Mouse (Mus musculus) testis, adult 2 months (tissue): Measurements from ENCODE around the gene Ntn5. TPM values are rescaled to one million over a fixed set of nuclear protein-coding genes. Genes with fewer than 3 reads are reported as not detected.

Experiments used
- H3K27ac ChIP-seq: fragments of 200-500 bp; 2 replicates; pipeline ENCODE4 v1.5.1; 2012; ENCODE audit warnings: low read depth, low read length; ENCODE audit not compliant: control insufficient read depth, insufficient read depth
- H3K27me3 ChIP-seq: fragments of 200-500 bp; 2 replicates; pipeline ENCODE4 v1.6.1; 2012; ENCODE audit warnings: mild to moderate bottlenecking, low read length, moderate library complexity; ENCODE audit not compliant: control insufficient read depth, insufficient read depth
- H3K36me3 ChIP-seq: fragments of 200-500 bp; 2 replicates; pipeline ENCODE4 v1.6.1; 2012; ENCODE audit warnings: mild to moderate bottlenecking, low read length; ENCODE audit not compliant: control insufficient read depth, insufficient read depth
- H3K4me1 ChIP-seq: fragments of 200-500 bp; 2 replicates; pipeline ENCODE4 v1.6.1; 2012; ENCODE audit warnings: low read length; ENCODE audit not compliant: control insufficient read depth, insufficient read depth
- H3K4me3 ChIP-seq: fragments of 200-500 bp; 2 replicates; pipeline ENCODE4 v1.5.1; 2012; ENCODE audit warnings: low read depth, mild to moderate bottlenecking, low read length, moderate library complexity, mixed read lengths; ENCODE audit not compliant: control insufficient read depth
- CTCF ChIP-seq: fragments of 200-500 bp; IDR thresholded peaks from 2 replicates; pipeline ENCODE4 v1.5.1; 2012; ENCODE audit warnings: low read depth, mild to moderate bottlenecking, inconsistent platforms, low read length, moderate library complexity; ENCODE audit not compliant: control insufficient read depth, insufficient read depth, insufficient replicate concordance
- POLR2A ChIP-seq: fragments of 200-500 bp; IDR thresholded peaks from 2 replicates; pipeline ENCODE4 v1.6.1; 2012; ENCODE audit warnings: low read depth, mild to moderate bottlenecking, inconsistent platforms, low read length, moderate library complexity; ENCODE audit not compliant: control insufficient read depth
- polyA plus RNA-seq: library from polyadenylated mRNA; depleted of rRNA; stranded (reverse); fragments of >200 nt; gene quantifications from 2 replicates; pipeline ENCODE4 v1.2.3, GENCODE M21; 2012

The Ntn5 gene
- polyA plus RNA-seq, 1 experiment = 6.5 TPM

GRCm38 (mm10) chr7:45711316-45712021 lies 27.6 kb downstream of the Ntn5 start:
- H3K36me3 ChIP-seq = peaks cover 4% of the 10 kb centered on the region
- peak overlapping the region; percentile 26; the same call in 1 of the 2 replicates for H3K27ac ChIP-seq
- TF ChIP-seq CTCF = no peak
- TF ChIP-seq POLR2A = no peak
- H3K4me3 ChIP-seq = no peak overlapping the region; the same call in 1 of the 2 replicates
- no peaks in the 10 kb centered on the region for H3K27me3 ChIP-seq
- peaks cover 47% of the 10 kb centered on the region for H3K4me1 ChIP-seq

GRCm38 (mm10) chr7:45712022-45712757 lies 28.4 kb downstream of the Ntn5 start:
- peaks cover 42% of the 10 kb centered on the region for H3K4me1 ChIP-seq
- peak overlapping the region; percentile 14; the same call in 1 of the 2 replicates for H3K4me3 ChIP-seq
- H3K36me3 ChIP-seq = peaks cover 4% of the 10 kb centered on the region

GRCm38 (mm10) chr7:45713396-45713795 lies 29.6 kb downstream of the Ntn5 start:
- H3K4me1 ChIP-seq = peaks cover 31% of the 10 kb centered on the region
- TF ChIP-seq POLR2A = no peak
- TF ChIP-seq CTCF = no peak
- no peak overlapping the region for H3K4me3 ChIP-seq
- H3K36me3 ChIP-seq = peaks cover 4% of the 10 kb centered on the region
- no peaks in the 10 kb centered on the region for H3K27me3 ChIP-seq
- H3K27ac ChIP-seq = peak overlapping the region; percentile 19; the same call in 1 of the 2 replicates

More at GRCm38 (mm10) chr7:45712022-45712757, 28.4 kb downstream of the Ntn5 start:
- Histone ChIP-seq H3K27me3 (no peaks in the 10 kb centered on the region), H3K27ac (peak overlapping the region; percentile 47)
- TF ChIP-seq CTCF (no peak), POLR2A (no peak)

- Histone ChIP-seq H3K4me3 (peak overlapping the region; percentile 94), H3K27me3 (no peaks in the 10 kb centered on the region), H3K27ac (peak overlapping the region; percentile 75), H3K36me3 (peaks cover 4% of the 10 kb centered on the region), H3K4me1 (peaks cover 26% of the 10 kb centered on the region)
- TF ChIP-seq CTCF (no peak), POLR2A (no peak; the same call in 1 of the 2 replicates)
Observed at GRCm38 (mm10) chr7:45713881-45714520, 30.2 kb downstream of the Ntn5 start.

- peak overlapping the region; percentile 94 for H3K4me3 ChIP-seq
- no peaks in the 10 kb centered on the region for H3K27me3 ChIP-seq
- H3K27ac ChIP-seq = peak overlapping the region; percentile 75
- TF ChIP-seq CTCF (no peak), POLR2A (no peak)
- H3K36me3 ChIP-seq = peaks cover 4% of the 10 kb centered on the region
- H3K4me1 ChIP-seq = peaks cover 23% of the 10 kb centered on the region
Observed at GRCm38 (mm10) chr7:45714630-45715089, 30.8 kb downstream of the Ntn5 start.

- Histone ChIP-seq H3K4me3 (peak within 1 kb of the TSS; percentile 94), H3K4me1 (peaks cover 22% of the 10 kb centered on the region), H3K27me3 (no peaks in the 10 kb centered on the region), H3K36me3 (peaks cover 4% of the 10 kb centered on the region), H3K27ac (peak within 1 kb of the TSS; percentile 75)
- TF ChIP-seq CTCF (no peak), POLR2A (peak; percentile 62; the same call in 1 of the 2 replicates)
Observed at GRCm38 (mm10) chr7:45715090-45715708, 31.4 kb downstream of the Ntn5 start, which contains the start of gene Rpl18. Rpl18 (plus strand) TSS chr7:45715457.
